Mouse (Mus musculus) liver, embryonic 13.5 days (tissue): ENCODE measurements around the gene Elovl6. TPM values are rescaled to one million over a fixed set of nuclear protein-coding genes. Genes with fewer than 3 reads are reported as not detected.

Experiments
- ATAC-seq: fragments of 200-750 bp; cut with Nextera tagmentation; 2 replicates; pipeline ENCODE4 v1.8.0; 2017; ENCODE audit warnings: low read depth, mild to moderate bottlenecking, moderate number of reproducible peaks, moderate library complexity
- DNase-seq: peaks from one replicate; pipeline ENCODE4 v3.0.0; 2022
- H3K27ac ChIP-seq: fragments of 300-500 bp; sonication (generic); 2 replicates; pipeline ENCODE4 v1.5.1; 2015; ENCODE audit warnings: moderate library complexity, mild to moderate bottlenecking, inconsistent platforms
- H3K27me3 ChIP-seq: fragments of 300-500 bp; sonication (generic); 2 replicates; pipeline ENCODE4 v1.6.1; 2015; ENCODE audit warnings: mild to moderate bottlenecking, inconsistent platforms
- H3K36me3 ChIP-seq: fragments of 300-500 bp; sonication (generic); 2 replicates; pipeline ENCODE4 v1.6.1; 2015; ENCODE audit warnings: mild to moderate bottlenecking, inconsistent platforms
- H3K4me1 ChIP-seq: fragments of 300-500 bp; sonication (generic); replicated peaks from 2 replicates; pipeline ENCODE4 v1.6.1; 2015; ENCODE audit warnings: inconsistent platforms
- H3K4me2 ChIP-seq: fragments of 300-500 bp; sonication (generic); 2 replicates; pipeline ENCODE4 v1.6.1; 2015; ENCODE audit warnings: inconsistent platforms, mild to moderate bottlenecking, moderate library complexity
- H3K4me3 ChIP-seq: fragments of 300-500 bp; sonication (generic); replicated peaks from 2 replicates; pipeline ENCODE4 v1.5.1; 2015; ENCODE audit warnings: mild to moderate bottlenecking, inconsistent platforms
- H3K9ac ChIP-seq: fragments of 300-500 bp; sonication (generic); 2 replicates; pipeline ENCODE4 v1.6.1; 2015; ENCODE audit warnings: mild to moderate bottlenecking, inconsistent platforms
- H3K9me3 ChIP-seq: fragments of 300-500 bp; sonication (generic); replicated peaks from 2 replicates; pipeline ENCODE4 v1.6.1; 2016; ENCODE audit warnings: inconsistent platforms
- WGBS: fragments of 180-500 bp; shearing (Covaris S2); methylation state at CpG from one replicate; pipeline ENCODE4 v1.1.7; 2015; ENCODE audit not compliant: insufficient replicate concordance; 5-methylcytosine and 5-hydroxymethylcytosine counted together
- polyA plus RNA-seq: library from polyadenylated mRNA; unstranded; fragments of >200 nt; fragmentation: Nextera tagmentation; extraction: Ambion mirVana; gene quantifications from 2 replicates; pipeline ENCODE4 v1.2.1, GENCODE M21; 2015

Elovl6 gene
- polyA plus RNA-seq, 1 experiment from 2014 or later, result 10.4 TPM

DNA sequence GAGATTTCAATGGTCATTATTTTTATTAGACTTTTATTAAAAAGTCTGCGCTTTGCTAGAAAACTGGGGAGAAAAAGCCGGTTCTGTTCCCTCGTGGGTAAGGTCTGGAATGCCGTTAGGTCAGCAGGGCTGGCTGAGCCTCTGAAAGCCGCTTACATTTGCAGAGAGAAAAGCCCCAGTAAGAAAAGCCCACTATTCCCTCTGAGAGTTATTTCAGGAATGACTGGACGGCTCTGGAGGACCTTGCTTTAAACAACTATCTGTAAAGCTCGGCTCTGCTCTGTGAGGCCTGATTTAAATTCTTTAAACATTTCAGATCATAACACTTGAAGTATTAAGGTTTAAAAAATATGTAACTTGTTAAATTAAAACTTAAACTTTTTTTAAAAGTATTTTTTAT lies 36.4 kb downstream of the Elovl6 start:
- no peak overlapping the region for H3K27ac ChIP-seq
- no peak for DNase-seq

DNA sequence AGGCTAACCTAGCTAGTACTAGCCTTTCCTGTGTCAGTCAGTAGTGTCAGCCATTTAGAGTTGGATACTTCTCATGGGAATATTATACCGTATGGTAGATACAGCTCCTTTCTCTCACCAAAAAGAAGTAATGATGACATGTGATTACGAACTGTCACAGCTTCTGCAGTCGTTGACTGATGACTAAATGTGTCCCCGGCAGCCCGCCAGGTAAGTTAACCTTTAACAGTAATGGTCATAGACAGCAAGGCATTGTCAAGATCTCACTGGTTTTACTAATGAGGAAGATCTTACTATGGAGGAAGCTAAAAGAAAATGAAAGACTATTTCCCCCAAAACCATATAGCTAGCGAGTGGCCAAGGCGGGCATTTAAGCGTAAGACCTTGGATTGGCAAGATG lies 38.8 kb downstream of the Elovl6 start:
- DNase-seq (no peak), ATAC-seq (no peak)
- no peak overlapping the region for H3K9ac ChIP-seq
- H3K27ac ChIP-seq, result no peak overlapping the region
- H3K9me3 ChIP-seq, result no peaks in the 10 kb centered on the region
- no peaks in the 10 kb centered on the region for H3K27me3 ChIP-seq
- H3K4me2 ChIP-seq, result no peak overlapping the region
- H3K36me3 ChIP-seq, result peaks cover 3% of the 10 kb centered on the region; the same call in 1 of the 2 replicates
- no peak overlapping the region for H3K4me3 ChIP-seq
- WGBS, result 84% methylated on average over 8 of the region's 8 CpGs
- H3K4me1 ChIP-seq, result peaks cover 9% of the 10 kb centered on the region

More for the DNA sequence above, 36.4 kb downstream of the Elovl6 start:
- WGBS, result 71% methylated on average over 7 of the region's 7 CpGs
- Histone ChIP-seq H3K36me3 (peaks cover 5% of the 10 kb centered on the region), H3K9me3 (no peaks in the 10 kb centered on the region), H3K4me3 (no peak overlapping the region), H3K4me1 (peaks cover 20% of the 10 kb centered on the region), H3K9ac (no peak overlapping the region), H3K4me2 (no peak overlapping the region), H3K27me3 (no peaks in the 10 kb centered on the region)
- ATAC-seq, result no peak

DNA sequence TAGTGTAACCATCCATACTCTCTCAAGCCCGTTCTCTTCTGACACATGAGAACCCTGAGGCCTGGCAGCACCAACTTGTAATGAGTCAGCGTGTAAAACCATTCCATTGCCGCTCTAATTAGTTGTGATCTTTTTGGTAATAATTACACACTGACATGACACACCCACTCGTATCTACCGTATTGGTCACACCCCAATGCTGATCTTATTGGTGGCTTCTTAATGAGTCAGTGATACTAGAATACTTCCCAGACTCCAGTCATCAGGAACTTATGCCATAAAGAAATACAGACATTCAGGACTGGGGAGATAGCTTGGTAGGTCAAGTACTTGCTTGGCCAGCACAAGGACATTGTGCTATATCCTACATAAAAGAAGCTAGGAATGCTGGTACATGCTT lies 39.5 kb downstream of the Elovl6 start:
- H3K27ac ChIP-seq, result no peak overlapping the region
- no peak for DNase-seq

DNA sequence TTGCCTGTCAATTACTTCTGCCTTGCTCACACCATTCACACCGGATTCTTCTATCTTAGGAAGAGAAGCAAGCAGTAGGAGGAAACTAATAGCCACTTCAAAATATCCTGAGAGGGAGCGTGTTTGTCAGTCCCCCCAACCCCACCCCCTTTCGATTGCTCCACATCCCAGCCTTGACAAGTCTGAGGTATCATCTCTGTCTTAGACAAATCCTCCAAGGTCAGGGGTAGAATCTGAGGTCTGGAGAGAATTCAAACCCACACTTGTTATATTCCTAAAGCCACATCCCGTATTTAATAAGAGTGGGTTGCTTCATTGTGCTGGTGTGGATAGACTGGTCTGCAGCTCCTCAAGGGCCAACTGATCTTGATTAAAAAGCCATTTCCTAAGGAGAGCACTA lies 40.8 kb downstream of the Elovl6 start:
- H3K4me1 ChIP-seq, result no peaks in the 10 kb centered on the region
- no peak for ATAC-seq
- no peak overlapping the region for H3K27ac ChIP-seq
- H3K36me3 ChIP-seq, result peaks cover 11% of the 10 kb centered on the region
- no peaks in the 10 kb centered on the region for H3K9me3 ChIP-seq
- H3K9ac ChIP-seq, result no peak overlapping the region
- H3K4me3 ChIP-seq, result no peak overlapping the region
- H3K4me2 ChIP-seq, result no peak overlapping the region
- no peaks in the 10 kb centered on the region for H3K27me3 ChIP-seq
- DNase-seq, result no peak
- 77% methylated on average over 4 of the region's 4 CpGs for WGBS

More for the DNA sequence above, 39.5 kb downstream of the Elovl6 start:
- H3K4me3 ChIP-seq, result no peak overlapping the region
- no peak overlapping the region for H3K4me2 ChIP-seq
- no peak overlapping the region for H3K9ac ChIP-seq
- ATAC-seq, result no peak
- H3K4me1 ChIP-seq, result peaks cover 2% of the 10 kb centered on the region
- peaks cover 9% of the 10 kb centered on the region for H3K36me3 ChIP-seq
- no peaks in the 10 kb centered on the region for H3K27me3 ChIP-seq
- 76% methylated on average over 5 of the region's 5 CpGs for WGBS
- H3K9me3 ChIP-seq, result no peaks in the 10 kb centered on the region

DNA sequence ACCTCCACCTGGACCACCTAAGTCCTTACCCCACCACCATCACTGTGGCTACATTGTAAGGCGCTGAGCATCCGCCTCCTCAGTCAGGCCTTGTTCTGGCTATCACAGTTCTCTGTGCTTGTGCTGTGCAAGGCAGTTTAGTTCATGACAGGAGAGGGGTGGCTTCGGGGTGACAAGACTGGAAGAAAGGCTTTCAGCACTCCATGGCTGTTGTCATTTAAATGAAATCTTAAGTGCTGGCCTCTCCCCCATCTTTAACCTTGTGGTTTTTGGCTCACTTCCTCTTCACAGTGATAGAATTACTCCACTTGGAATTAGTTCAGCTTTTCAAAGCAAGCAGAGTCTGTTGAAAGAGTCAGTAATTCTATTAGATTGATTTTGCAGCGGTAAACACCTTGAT lies 41.5 kb downstream of the Elovl6 start:
- peaks cover 5% of the 10 kb centered on the region; the same call in 1 of the 2 replicates for H3K4me1 ChIP-seq
- no peak overlapping the region for H3K9ac ChIP-seq
- no peak overlapping the region for H3K4me3 ChIP-seq
- DNase-seq, result no peak
- H3K36me3 ChIP-seq, result peaks cover 11% of the 10 kb centered on the region
- H3K4me2 ChIP-seq, result no peak overlapping the region
- no peaks in the 10 kb centered on the region for H3K27me3 ChIP-seq
- ATAC-seq, result no peak
- H3K9me3 ChIP-seq, result no peaks in the 10 kb centered on the region
- WGBS, result 62% methylated on average over 4 of the region's 4 CpGs
- H3K27ac ChIP-seq, result no peak overlapping the region

DNA sequence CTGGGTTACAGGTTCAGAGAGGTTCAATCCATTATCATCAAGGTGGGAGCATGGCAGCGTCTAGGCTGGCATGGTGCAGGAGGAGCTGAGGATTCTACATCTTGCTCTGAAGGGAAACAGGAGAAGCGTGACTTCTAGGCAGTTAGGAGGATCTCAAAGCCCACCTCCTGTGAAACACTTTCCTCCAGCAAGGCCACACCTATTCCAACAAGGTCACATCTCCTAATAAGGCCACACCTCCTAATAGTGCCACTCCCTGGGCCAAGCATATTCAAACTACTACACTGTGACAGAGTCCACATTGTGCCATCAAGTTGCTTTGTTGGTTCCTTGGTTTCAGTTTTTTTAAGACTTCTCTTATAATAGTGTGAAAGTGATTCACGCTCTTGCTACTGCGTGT lies 42.9 kb downstream of the Elovl6 start:
- Histone ChIP-seq H3K27me3 (no peaks in the 10 kb centered on the region), H3K4me2 (no peak overlapping the region), H3K36me3 (peaks cover 11% of the 10 kb centered on the region), H3K4me1 (peaks cover 7% of the 10 kb centered on the region; the same call in 1 of the 2 replicates), H3K9ac (no peak overlapping the region), H3K27ac (no peak overlapping the region), H3K9me3 (no peaks in the 10 kb centered on the region), H3K4me3 (no peak overlapping the region)
- ATAC-seq (no peak), DNase-seq (no peak)
- WGBS, result 79% methylated on average over 4 of the region's 4 CpGs

DNA sequence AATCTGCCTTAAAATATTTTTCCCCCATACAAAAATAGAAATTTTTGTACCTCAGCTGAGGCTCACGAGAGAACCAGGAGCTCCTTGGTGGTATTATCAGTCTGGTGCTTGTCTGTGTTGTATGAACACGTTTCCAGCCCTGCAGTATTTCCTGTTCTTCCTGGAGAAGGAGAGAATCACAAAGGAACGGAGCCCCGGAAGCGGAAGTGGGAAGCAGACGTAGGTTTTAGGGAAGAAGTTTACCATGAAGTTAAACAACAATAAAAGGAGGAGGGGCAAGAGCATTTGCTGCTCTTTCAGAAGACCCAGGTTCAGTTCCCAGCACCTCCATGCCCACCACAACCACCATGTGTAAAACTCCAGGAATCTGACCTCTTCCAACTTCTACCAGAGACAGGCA lies 44.4 kb downstream of the Elovl6 start:
- DNase-seq (no peak), ATAC-seq (no peak)
- peaks cover 11% of the 10 kb centered on the region for H3K36me3 ChIP-seq
- H3K4me2 ChIP-seq, result no peak overlapping the region
- H3K27me3 ChIP-seq, result no peaks in the 10 kb centered on the region
- 71% methylated on average over 6 of the region's 6 CpGs for WGBS
- no peak overlapping the region for H3K27ac ChIP-seq
- no peak overlapping the region for H3K9ac ChIP-seq
- H3K4me1 ChIP-seq, result peaks cover 7% of the 10 kb centered on the region; the same call in 1 of the 2 replicates
- H3K4me3 ChIP-seq, result no peak overlapping the region
- no peaks in the 10 kb centered on the region for H3K9me3 ChIP-seq

DNA sequence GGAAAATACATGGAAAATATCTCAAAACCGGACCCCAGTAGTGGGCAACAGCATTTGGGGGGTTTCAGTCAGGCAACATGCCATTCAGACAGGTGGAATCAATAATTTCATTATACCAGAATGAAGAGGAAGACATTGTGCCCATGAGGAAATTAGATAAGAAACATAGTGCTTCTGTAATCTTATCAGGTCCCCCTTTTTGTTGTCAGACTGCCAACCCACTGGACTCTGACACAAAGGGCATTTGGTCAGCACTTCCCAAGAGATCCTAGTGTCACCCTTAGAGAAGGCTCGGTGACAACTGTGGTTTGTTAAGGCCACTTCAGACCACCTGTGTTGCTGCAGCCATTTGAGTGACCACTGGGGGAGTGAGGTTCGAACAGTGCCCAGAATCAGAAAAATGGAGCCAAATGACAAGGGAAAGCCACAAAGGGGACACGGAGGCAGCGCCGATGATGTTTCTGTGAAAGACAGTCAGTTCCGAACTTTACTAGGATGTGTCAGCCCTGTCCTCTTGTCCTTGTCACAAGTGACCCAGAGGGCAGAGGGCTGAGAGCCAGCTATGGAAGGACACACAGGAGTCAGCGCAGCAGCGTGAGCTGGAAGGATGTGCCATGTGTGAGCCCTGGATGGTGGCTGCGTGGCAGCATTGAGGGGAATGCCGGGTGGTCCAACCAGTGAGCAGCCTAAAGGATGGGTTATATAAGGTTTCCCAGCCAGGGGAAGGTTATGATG lies 46.8 kb downstream of the Elovl6 start:
- Histone ChIP-seq H3K27me3 (no peaks in the 10 kb centered on the region), H3K9me3 (no peaks in the 10 kb centered on the region), H3K4me1 (peaks cover 10% of the 10 kb centered on the region), H3K4me2 (no peak overlapping the region), H3K27ac (no peak overlapping the region), H3K36me3 (peaks cover 11% of the 10 kb centered on the region), H3K4me3 (no peak overlapping the region), H3K9ac (no peak overlapping the region)
- WGBS, result 79% methylated on average over 11 of the region's 11 CpGs
- DNase-seq, result no peak
- ATAC-seq, result no peak

DNA sequence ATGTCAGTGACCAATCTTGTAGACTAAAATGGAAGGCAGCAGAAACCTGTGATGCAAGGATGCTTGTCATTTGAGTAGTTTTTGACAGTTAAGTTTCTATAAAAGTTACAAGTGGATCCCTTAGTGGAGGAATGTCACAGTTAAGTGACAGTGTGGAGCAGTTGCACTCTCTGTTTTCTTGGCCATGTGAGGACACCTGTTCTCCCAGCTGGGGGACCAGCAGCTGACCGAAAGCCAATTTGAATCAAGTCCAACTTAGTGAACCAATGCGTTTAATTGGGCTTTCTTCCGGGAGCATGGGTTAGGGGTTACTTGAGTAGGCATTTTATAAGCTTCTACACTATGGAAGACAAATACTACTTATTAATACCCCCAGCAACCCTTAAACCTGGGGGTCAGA lies 48.9 kb downstream of the Elovl6 start:
- H3K4me2 ChIP-seq, result no peak overlapping the region
- H3K9me3 ChIP-seq, result no peaks in the 10 kb centered on the region
- no peak overlapping the region for H3K9ac ChIP-seq
- ATAC-seq (no peak), DNase-seq (no peak)
- H3K27me3 ChIP-seq, result no peaks in the 10 kb centered on the region
- H3K27ac ChIP-seq, result no peak overlapping the region
- H3K4me1 ChIP-seq, result peaks cover 10% of the 10 kb centered on the region
- H3K4me3 ChIP-seq, result no peak overlapping the region
- 72% methylated on average over 3 of the region's 3 CpGs for WGBS
- H3K36me3 ChIP-seq, result peaks cover 7% of the 10 kb centered on the region

DNA sequence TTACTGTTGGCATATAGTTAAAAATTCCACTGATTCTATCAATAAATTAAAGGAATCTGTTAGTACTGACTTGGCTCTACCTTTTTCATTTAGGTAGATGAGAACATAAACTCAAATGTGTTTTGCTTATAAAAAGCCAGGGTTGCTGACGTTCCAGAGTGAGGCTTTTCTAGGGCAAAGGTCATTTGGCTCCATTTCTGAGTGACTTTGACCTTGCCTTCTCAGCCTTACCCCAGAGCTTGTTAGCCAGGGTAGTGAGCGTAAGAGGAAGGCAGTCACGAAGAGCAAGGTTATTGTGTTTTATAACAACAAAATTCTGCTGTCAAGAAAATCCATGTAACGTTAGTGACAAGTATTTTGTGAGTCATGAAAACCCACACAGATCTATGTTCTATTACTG lies 50.3 kb downstream of the Elovl6 start:
- ATAC-seq, result no peak
- no peak overlapping the region for H3K9ac ChIP-seq
- no peak overlapping the region for H3K27ac ChIP-seq
- H3K36me3 ChIP-seq, result no peaks in the 10 kb centered on the region
- H3K4me2 ChIP-seq, result no peak overlapping the region
- H3K4me1 ChIP-seq, result peaks cover 10% of the 10 kb centered on the region
- DNase-seq, result no peak
- H3K4me3 ChIP-seq, result no peak overlapping the region
- no peaks in the 10 kb centered on the region for H3K27me3 ChIP-seq
- 71% methylated on average over 4 of the region's 4 CpGs for WGBS
- H3K9me3 ChIP-seq, result no peaks in the 10 kb centered on the region

DNA sequence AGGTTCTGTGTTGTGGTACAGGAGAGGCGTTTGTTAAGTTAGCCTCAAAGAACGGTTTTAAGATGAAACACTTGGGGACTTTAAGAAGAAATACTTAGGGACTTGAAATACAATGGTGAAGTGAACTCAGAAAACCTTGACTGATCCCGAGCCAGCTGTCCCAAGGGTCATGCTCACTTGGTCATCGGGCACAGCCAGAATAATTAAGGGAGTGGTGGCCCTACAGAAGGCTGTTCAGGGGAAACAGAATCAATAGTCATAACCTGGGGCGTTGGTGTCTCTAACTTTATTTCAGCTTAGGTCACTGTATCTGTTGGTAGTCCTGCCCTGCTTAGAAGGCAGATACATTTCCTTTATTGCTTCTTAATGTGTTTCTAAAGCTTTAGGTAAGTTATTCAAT lies 51.1 kb downstream of the Elovl6 start:
- H3K27me3 ChIP-seq, result no peaks in the 10 kb centered on the region
- no peaks in the 10 kb centered on the region for H3K36me3 ChIP-seq
- no peak overlapping the region for H3K4me3 ChIP-seq
- DNase-seq (no peak), ATAC-seq (no peak)
- 70% methylated on average over 5 of the region's 5 CpGs for WGBS
- no peak overlapping the region for H3K9ac ChIP-seq
- peaks cover 9% of the 10 kb centered on the region for H3K4me1 ChIP-seq
- no peak overlapping the region for H3K4me2 ChIP-seq
- H3K27ac ChIP-seq, result no peak overlapping the region
- no peaks in the 10 kb centered on the region for H3K9me3 ChIP-seq

DNA sequence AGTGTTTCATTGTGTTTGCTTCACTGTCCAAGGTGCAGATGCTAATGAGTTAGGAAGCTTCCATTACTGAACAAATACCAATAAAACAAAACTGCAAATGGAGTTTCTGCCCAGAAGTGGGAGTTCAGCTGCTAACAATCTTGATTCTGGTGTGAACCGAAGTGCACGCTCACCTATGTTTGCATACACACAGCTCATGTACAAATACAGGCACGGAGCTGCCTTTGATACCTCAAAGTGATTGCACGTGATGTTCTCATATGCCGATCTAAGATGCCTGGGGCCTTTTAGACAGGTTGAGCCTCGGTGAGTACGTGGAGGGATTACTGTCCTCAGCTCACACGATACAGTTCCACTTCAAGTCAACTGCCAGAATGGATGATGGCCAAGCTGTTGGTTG lies 55.8 kb downstream of the Elovl6 start:
- peaks cover 17% of the 10 kb centered on the region for H3K4me1 ChIP-seq
- no peak overlapping the region for H3K4me2 ChIP-seq
- no peak overlapping the region for H3K27ac ChIP-seq
- no peak for ATAC-seq
- H3K9me3 ChIP-seq, result no peaks in the 10 kb centered on the region
- DNase-seq, result no peak
- H3K27me3 ChIP-seq, result no peaks in the 10 kb centered on the region
- WGBS, result 83% methylated on average over 8 of the region's 8 CpGs
- H3K36me3 ChIP-seq, result no peaks in the 10 kb centered on the region
- H3K4me3 ChIP-seq, result no peak overlapping the region
- H3K9ac ChIP-seq, result no peak overlapping the region
